Mouse (Mus musculus) midbrain, embryonic 10.5 days (tissue): ENCODE measurements around the gene Secisbp2l. TPM values are rescaled to one million over a fixed set of nuclear protein-coding genes. Genes with fewer than 3 reads are reported as not detected.
A peak's percentile ranks its signal among the peaks of the same experiment; 100 is the strongest.

Source experiments
- DNase-seq: peaks from one replicate; pipeline ENCODE4 v3.0.0-alpha.2; 2017; ENCODE audit warnings: low spot score
- H3K27ac ChIP-seq: fragments of 300-500 bp; sonication (generic); replicated peaks from 2 replicates; pipeline ENCODE4 v1.5.1; 2016; ENCODE audit warnings: mild to moderate bottlenecking
- H3K27me3 ChIP-seq: fragments of 300-500 bp; sonication (generic); 2 replicates; pipeline ENCODE4 v1.6.1; 2016; ENCODE audit warnings: low read depth, mild to moderate bottlenecking; ENCODE audit not compliant: poor library complexity, severe bottlenecking
- H3K36me3 ChIP-seq: fragments of 300-500 bp; sonication (generic); 2 replicates; pipeline ENCODE4 v1.6.1; 2016; ENCODE audit warnings: mild to moderate bottlenecking, moderate library complexity
- H3K4me1 ChIP-seq: fragments of 300-500 bp; sonication (generic); 2 replicates; pipeline ENCODE4 v1.6.1; 2016
- H3K4me3 ChIP-seq: fragments of 300-500 bp; sonication (generic); 2 replicates; pipeline ENCODE4 v1.5.1; 2016; ENCODE audit warnings: mild to moderate bottlenecking, moderate library complexity
- H3K9me3 ChIP-seq: fragments of 300-500 bp; sonication (generic); replicated peaks from 2 replicates; pipeline ENCODE4 v1.6.1; 2016; ENCODE audit warnings: mild to moderate bottlenecking
- WGBS: fragments of 180-500 bp; shearing (Covaris S2); methylation state at CpG from one replicate; pipeline ENCODE4 v1.1.7; 2016; 5-methylcytosine and 5-hydroxymethylcytosine counted together
- polyA plus RNA-seq: library from polyadenylated mRNA; unstranded; fragments of >200 nt; fragmentation: Nextera tagmentation; extraction: Ambion mirVana; gene quantifications from 2 replicates; pipeline ENCODE4 v1.2.1, GENCODE M21; 2016

Gene Secisbp2l
- polyA plus RNA-seq, 1 experiment from 2014 or later, result 15.8 TPM

- H3K4me1 ChIP-seq, result peaks cover 28% of the 10 kb centered on the region
- H3K27ac ChIP-seq, result peak overlapping the region; percentile 52; the same call in 1 of the 2 replicates
- no peaks in the 10 kb centered on the region for H3K9me3 ChIP-seq
- WGBS, result under 1% methylated on average over 16 of the region's 16 CpGs
- peak; percentile 48 for DNase-seq
- no peaks in the 10 kb centered on the region for H3K36me3 ChIP-seq
- H3K27me3 ChIP-seq, result peaks cover 86% of the 10 kb centered on the region
- peak overlapping the region; percentile 70 for H3K4me3 ChIP-seq
Measured at GRCm38 (mm10) chr2:125724546-125725114, 58.0 kb downstream of the Secisbp2l start.

- no peaks in the 10 kb centered on the region for H3K9me3 ChIP-seq
- DNase-seq, result no peak
- H3K27ac ChIP-seq, result peak within 1 kb of the TSS; percentile 71
- peaks cover 82% of the 10 kb centered on the region for H3K27me3 ChIP-seq
- H3K4me3 ChIP-seq, result peak within 1 kb of the TSS; percentile 70
- under 1% methylated on average over 15 of the region's 15 CpGs for WGBS
- peaks cover 28% of the 10 kb centered on the region for H3K4me1 ChIP-seq
- H3K36me3 ChIP-seq, result no peaks in the 10 kb centered on the region
Measured at GRCm38 (mm10) chr2:125724086-125724430, 58.6 kb downstream of the Secisbp2l start, which contains the start of gene Shc4. Shc4 (minus strand) TSS chr2:125724148.

GRCm38 (mm10) chr2:125723408-125724085 is 59.1 kb downstream of the Secisbp2l start:
- peak; percentile 74 for DNase-seq
- Histone ChIP-seq H3K4me1 (peaks cover 28% of the 10 kb centered on the region), H3K36me3 (no peaks in the 10 kb centered on the region), H3K27me3 (peaks cover 79% of the 10 kb centered on the region), H3K4me3 (peak overlapping the region; percentile 70), H3K9me3 (no peaks in the 10 kb centered on the region), H3K27ac (peak overlapping the region; percentile 71)
- under 1% methylated on average over 34 of the region's 34 CpGs for whole genome bisulfite sequencing

- H3K9me3 ChIP-seq, result no peaks in the 10 kb centered on the region
- peaks cover 78% of the 10 kb centered on the region for H3K27me3 ChIP-seq
- peak overlapping the region; percentile 70 for H3K4me3 ChIP-seq
- DNase-seq, result no peak
- peak overlapping the region; percentile 71 for H3K27ac ChIP-seq
- no peaks in the 10 kb centered on the region for H3K36me3 ChIP-seq
- 1% methylated on average over 18 of the region's 18 CpGs for WGBS
- H3K4me1 ChIP-seq, result peaks cover 28% of the 10 kb centered on the region
Measured at GRCm38 (mm10) chr2:125723086-125723407, 59.6 kb downstream of the Secisbp2l start.

- WGBS, result 87% methylated on average over 8 of the region's 8 CpGs
- H3K4me1 ChIP-seq, result no peaks in the 10 kb centered on the region
- no peaks in the 10 kb centered on the region for H3K36me3 ChIP-seq
- H3K27me3 ChIP-seq, result peaks cover 25% of the 10 kb centered on the region
- DNase-seq, result no peak
- no peak overlapping the region for H3K27ac ChIP-seq
- H3K9me3 ChIP-seq, result no peaks in the 10 kb centered on the region
- no peak overlapping the region for H3K4me3 ChIP-seq
Measured at GRCm38 (mm10) chr2:125716599-125716998, 66.1 kb downstream of the Secisbp2l start.

- H3K27ac ChIP-seq, result no peak overlapping the region
- peaks cover 4% of the 10 kb centered on the region; the same call in 1 of the 2 replicates for H3K27me3 ChIP-seq
- no peaks in the 10 kb centered on the region for H3K36me3 ChIP-seq
- H3K9me3 ChIP-seq, result no peaks in the 10 kb centered on the region
- no peak overlapping the region for H3K4me3 ChIP-seq
- DNase-seq, result no peak
- peaks cover 13% of the 10 kb centered on the region for H3K4me1 ChIP-seq
- WGBS, result 84% methylated on average over 5 of the region's 5 CpGs
Measured at GRCm38 (mm10) chr2:125706510-125706921, 76.2 kb downstream of the Secisbp2l start.

GRCm38 (mm10) chr2:125704907-125705631 is 77.6 kb downstream of the Secisbp2l start:
- Histone ChIP-seq H3K27ac (peak overlapping the region; percentile 69), H3K36me3 (no peaks in the 10 kb centered on the region), H3K4me1 (peaks cover 13% of the 10 kb centered on the region), H3K4me3 (no peak overlapping the region), H3K9me3 (no peaks in the 10 kb centered on the region), H3K27me3 (peaks cover 4% of the 10 kb centered on the region; the same call in 1 of the 2 replicates)
- peak; percentile 54 for DNase-seq
- 33% methylated on average over 12 of the region's 12 CpGs for WGBS

GRCm38 (mm10) chr2:125702851-125703250 is 79.8 kb downstream of the Secisbp2l start:
- peaks cover 4% of the 10 kb centered on the region; the same call in 1 of the 2 replicates for H3K27me3 ChIP-seq
- H3K4me1 ChIP-seq, result peaks cover 13% of the 10 kb centered on the region
- no peak overlapping the region for H3K4me3 ChIP-seq
- WGBS, result 86% methylated on average over 2 of the region's 2 CpGs
- H3K9me3 ChIP-seq, result no peaks in the 10 kb centered on the region
- H3K27ac ChIP-seq, result no peak overlapping the region
- DNase-seq, result no peak
- H3K36me3 ChIP-seq, result no peaks in the 10 kb centered on the region

- no peak for DNase-seq
- Histone ChIP-seq H3K9me3 (no peaks in the 10 kb centered on the region), H3K4me3 (no peak overlapping the region), H3K27ac (no peak overlapping the region), H3K36me3 (no peaks in the 10 kb centered on the region), H3K4me1 (peaks cover 13% of the 10 kb centered on the region), H3K27me3 (peaks cover 4% of the 10 kb centered on the region; the same call in 1 of the 2 replicates)
- 84% methylated on average over 2 of the region's 2 CpGs for WGBS
Measured at GRCm38 (mm10) chr2:125701606-125702005, 81.1 kb downstream of the Secisbp2l start.

- H3K36me3 ChIP-seq, result no peaks in the 10 kb centered on the region
- DNase-seq, result no peak
- H3K27ac ChIP-seq, result no peak overlapping the region
- H3K9me3 ChIP-seq, result no peaks in the 10 kb centered on the region
- no peaks in the 10 kb centered on the region for H3K27me3 ChIP-seq
- peaks cover 4% of the 10 kb centered on the region; the same call in 1 of the 2 replicates for H3K4me1 ChIP-seq
- WGBS, result 61% methylated on average over 2 of the region's 2 CpGs
- no peak overlapping the region for H3K4me3 ChIP-seq
Measured at GRCm38 (mm10) chr2:125696219-125696618, 86.5 kb downstream of the Secisbp2l start.

GRCm38 (mm10) chr2:125694798-125695197 is 87.9 kb downstream of the Secisbp2l start:
- H3K36me3 ChIP-seq, result no peaks in the 10 kb centered on the region
- H3K27ac ChIP-seq, result no peak overlapping the region
- H3K9me3 ChIP-seq, result no peaks in the 10 kb centered on the region
- DNase-seq, result no peak
- H3K4me1 ChIP-seq, result peaks cover 4% of the 10 kb centered on the region; the same call in 1 of the 2 replicates
- no peaks in the 10 kb centered on the region for H3K27me3 ChIP-seq
- no peak overlapping the region for H3K4me3 ChIP-seq
- WGBS, result 75% methylated on average over 2 of the region's 2 CpGs

GRCm38 (mm10) chr2:125692010-125692409 is 90.7 kb downstream of the Secisbp2l start:
- no peak overlapping the region for H3K4me3 ChIP-seq
- no peaks in the 10 kb centered on the region for H3K27me3 ChIP-seq
- H3K27ac ChIP-seq, result no peak overlapping the region
- H3K4me1 ChIP-seq, result peaks cover 4% of the 10 kb centered on the region; the same call in 1 of the 2 replicates
- H3K9me3 ChIP-seq, result no peaks in the 10 kb centered on the region
- no peaks in the 10 kb centered on the region for H3K36me3 ChIP-seq
- WGBS, result 79% methylated on average over 2 of the region's 2 CpGs
- DNase-seq, result no peak
